Mouse (Mus musculus) skeletal muscle tissue, adult 2 months (tissue): ENCODE measurements around the gene Ptges3.
"Not testable (repeated sequence)": the region's sequence is repeated elsewhere in the genome, so short reads cannot be mapped to it uniquely, and the experiment has no call there.

ENCODE experiments used
- DNase-seq: peaks from one replicate; pipeline ENCODE4 v3.0.0-alpha.2; 2012; ENCODE audit warnings: low read depth, low spot score

Gene Ptges3

GRCm38 (mm10) chr10:128058601-128059151 is at the start of gene Ptges3:
TSS of gene Ptges3 (plus strand) at chr10:128058954.
- peak; percentile 93 for DNase-seq

GRCm38 (mm10) chr10:128009735-128010134 is 49.0 kb upstream of the Ptges3 start:
- no peak for DNase-seq

GRCm38 (mm10) chr10:128015068-128015934 is 43.5 kb upstream of the Ptges3 start, which contains the start of gene Prim1:
TSS of gene Prim1 (plus strand) at chr10:128015168.
- peak; percentile 36 for DNase-seq

GRCm38 (mm10) chr10:128022196-128022595 is 36.6 kb upstream of the Ptges3 start:
- no peak for DNase-seq

GRCm38 (mm10) chr10:128023496-128023895 is 35.3 kb upstream of the Ptges3 start:
- no peak for DNase-seq

- DNase-seq, result no peak
Measured at GRCm38 (mm10) chr10:128029931-128030330, 28.8 kb upstream of the Ptges3 start.

- no peak for DNase-seq
Measured at GRCm38 (mm10) chr10:128030860-128031259, 27.9 kb upstream of the Ptges3 start.

- DNase-seq, result peak; percentile 96
Measured at GRCm38 (mm10) chr10:128036746-128037425, 21.9 kb upstream of the Ptges3 start.

GRCm38 (mm10) chr10:128037921-128038320 is 20.8 kb upstream of the Ptges3 start:
- no peak for DNase-seq

GRCm38 (mm10) chr10:128039167-128039566 is 19.6 kb upstream of the Ptges3 start:
- DNase-seq, result no peak

- DNase-seq, result no peak
Measured at GRCm38 (mm10) chr10:128039858-128040257, 18.9 kb upstream of the Ptges3 start.

- DNase-seq, result no peak
Measured at GRCm38 (mm10) chr10:128040293-128040692, 18.5 kb upstream of the Ptges3 start.

GRCm38 (mm10) chr10:128041636-128042035 is 17.1 kb upstream of the Ptges3 start:
- no peak for DNase-seq

GRCm38 (mm10) chr10:128042466-128042865 is 16.3 kb upstream of the Ptges3 start:
- DNase-seq, result no peak

- no peak for DNase-seq
Measured at GRCm38 (mm10) chr10:128043041-128043835, 15.5 kb upstream of the Ptges3 start.

- DNase-seq, result no peak
Measured at GRCm38 (mm10) chr10:128048157-128048556, 10.6 kb upstream of the Ptges3 start.

GRCm38 (mm10) chr10:128049741-128050140 is 9.0 kb upstream of the Ptges3 start:
- DNase-seq, result no peak

- no peak for DNase-seq
Measured at GRCm38 (mm10) chr10:128050355-128050754, 8.4 kb upstream of the Ptges3 start.

- DNase-seq, result no peak
Measured at GRCm38 (mm10) chr10:128051589-128051988, 7.2 kb upstream of the Ptges3 start.

GRCm38 (mm10) chr10:128052136-128052535 is 6.6 kb upstream of the Ptges3 start:
- DNase-seq, result not testable (repeated sequence)

- no peak for DNase-seq
Measured at GRCm38 (mm10) chr10:128053001-128053400, 5.8 kb upstream of the Ptges3 start.

GRCm38 (mm10) chr10:128058184-128058583 is 570 bp upstream of the Ptges3 start:
- no peak for DNase-seq
